Mouse (Mus musculus) erythroblast, embryonic 14.5 days (primary cell): ENCODE results near the gene Agpat2.

Source experiments
- GATA1 ChIP-seq: IDR thresholded peaks from 2 replicates; pipeline ENCODE4 v1.6.1; 2012; ENCODE audit warnings: low read length, inconsistent platforms, mixed read lengths
- TAL1 ChIP-seq: IDR thresholded peaks from 3 replicates; pipeline ENCODE4 v1.6.1; 2012; ENCODE audit warnings: low read length, inconsistent platforms, mixed read lengths

DNA sequence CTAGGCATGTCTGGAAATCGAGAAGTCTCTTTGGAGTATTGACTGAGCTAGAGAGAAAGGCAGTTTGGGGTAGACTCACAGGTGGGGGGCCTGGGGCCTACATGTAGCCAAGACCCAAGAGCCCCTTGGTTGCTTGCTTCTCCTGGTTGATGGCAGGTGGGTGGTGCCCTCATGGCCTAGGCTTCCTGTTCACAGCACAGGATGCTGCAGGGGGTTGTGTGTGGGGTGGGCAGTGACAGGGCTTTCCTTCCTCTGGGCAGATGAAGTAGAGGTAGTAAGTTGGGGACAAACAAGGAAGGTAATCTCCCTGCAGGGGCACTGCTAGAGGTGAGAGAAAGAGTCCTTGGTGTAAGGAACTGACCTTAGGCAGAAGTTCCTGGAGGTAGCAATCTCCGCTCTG is 52.2 kb downstream of the Agpat2 start:
- TF ChIP-seq GATA1 (no peak), TAL1 (no peak)
